In genomic region chr8:71495039-71495438, GRCm38 (mm10) we compare ENCODE assay signal across 9 mouse cellular contexts. TPM values are rescaled to one million over a fixed set of nuclear protein-coding genes. Genes with fewer than 3 reads are reported as not detected.
A peak's percentile ranks its signal among the peaks of the same experiment; 100 is the strongest.
DNase-seq lines count a peak whose midpoint lies in the region; ATAC-seq and TF ChIP-seq lines count a peak whose summit lies in the region.
"Had no signal": no experiment of that assay in that cellular context is flagged by ENCODE, and none has a peak within 500 bp of the region (broad histone marks: within the 10 kb centered on the region; RNA-seq: fewer than 3 reads in every experiment).

No protein-coding gene starts in this region.

- DNase-seq in ZHBTc4 (ENCODE audit: low read depth, low spot score), result peak; percentile 87
- DNase-seq in gastrocnemius, adult 8-10 months (ENCODE audit: low spot score in 2 of 2), result peak; percentile 76 to 81
- peak; percentile 73 to 81 for DNase-seq in left cerebral cortex, adult 2 months (ENCODE audit: extremely low spot score in 1 of 2, low spot score in 2 of 2)
- DNase-seq in right cerebral cortex, adult 2 months (ENCODE audit: low spot score in 2 of 2), result peak; percentile 83 to 86
- DNase-seq in urinary bladder, adult 2 months (ENCODE audit: low spot score), result peak; percentile 79

- intact Hi-C loops in left cerebral cortex, adult 2 months (cut with DNase I), result loop anchor here (1.0 kb wide), 1 partner anchor 26 kb away; no protein-coding TSS in a partner anchor

- peaks cover 8% of the 10 kb centered on the region for H3K4me1 ChIP-seq in hindbrain, embryonic 16.5 days (ENCODE audit: control insufficient read depth, insufficient read depth, low read depth, low read length)

- peak; percentile 76 for TF ChIP-seq CTCF in left cerebral cortex, adult 2 months (IDR thresholded peaks at IDR 0.05)

- H3K36me3 ChIP-seq in hindbrain, embryonic 16.5 days (ENCODE audit: control insufficient read depth, insufficient read depth, low read length), result peaks cover 20% of the 10 kb centered on the region

- peak; percentile 98 for ATAC-seq in common myeloid progenitor, adult 5-6 weeks (replicated peaks; ENCODE audit: low read depth, poor library complexity, severe bottlenecking)
- peak; percentile 76 for ATAC-seq in hindbrain, embryonic 16.5 days
- ATAC-seq in megakaryocyte progenitor cell, adult 5-6 weeks (replicated peaks; ENCODE audit: poor library complexity), result peak; percentile 97

- peak overlapping the region; percentile 20 for H3K4me2 ChIP-seq in hindbrain, embryonic 16.5 days (ENCODE audit: low read length)

- H3K27ac ChIP-seq in hindbrain, embryonic 16.5 days (ENCODE audit: low read depth, low read length), result no peak overlapping the region
- no peak overlapping the region for H3K27ac ChIP-seq in left cerebral cortex, adult 2 months
- H3K27ac ChIP-seq: macrophage had no signal

- no peaks in the 10 kb centered on the region for H3K9me3 ChIP-seq in hindbrain, embryonic 16.5 days (ENCODE audit: control insufficient read depth, low read length)

- no peak overlapping the region for H3K4me3 ChIP-seq in hindbrain, embryonic 16.5 days (ENCODE audit: low read length)
- no peak overlapping the region for H3K4me3 ChIP-seq in left cerebral cortex, adult 2 months

- 13% methylated on average over 16 of the region's 16 CpGs for WGBS in hindbrain, embryonic 16.5 days

- H3K27me3 ChIP-seq in hindbrain, embryonic 16.5 days (replicated peaks; ENCODE audit: control insufficient read depth, insufficient read depth, low read length), result no peaks in the 10 kb centered on the region

- no peak overlapping the region for H3K9ac ChIP-seq in hindbrain, embryonic 16.5 days (ENCODE audit: low read depth, low read length)

RNA-seq across cellular contexts. Expression of gene Gtpbp3, which starts 7.1 kb away (rescaled TPM):
- 22.6 and 22.7 TPM in 2 replicates for total RNA-seq in common myeloid progenitor, adult 5-6 weeks (2017)
- 10 to 100 TPM in 3 of 4 experiments, 1 to 10 TPM in 1; 9.5 to 11.2 (median 10.5) TPM for total RNA-seq in gastrocnemius, adult 8-10 months (2022)
- polyA plus RNA-seq in hindbrain, embryonic 16.5 days (2015; fragmentation: Nextera tagmentation; extraction: Ambion mirVana), result 14.0 and 14.6 TPM in 2 replicates
- 10 to 100 TPM; 33.0 to 37.4 TPM for total RNA-seq in left cerebral cortex, adult 2 months (2021)
- 5.9 TPM in 2 replicates for total RNA-seq in megakaryocyte progenitor cell, adult 5-6 weeks (2015)
- 23.4 and 26.5 TPM in 2 replicates for total RNA-seq in megakaryocyte progenitor cell, adult 5-6 weeks (2017)
- 21.9 and 25.5 TPM in 2 replicates for polyA plus RNA-seq in urinary bladder, adult 2 months (2012; rRNA removed)

RNA-seq across cellular contexts. Expression of gene Ano8, which starts 9.3 kb away (rescaled TPM):
- 5.4 and 6.6 TPM in 2 replicates for total RNA-seq in common myeloid progenitor, adult 5-6 weeks (2017)
- 10 to 100 TPM; 15.4 to 16.5 (median 15.9) TPM for total RNA-seq in gastrocnemius, adult 8-10 months (2022)
- 2.3 and 4.5 TPM in 2 replicates for polyA plus RNA-seq in hindbrain, embryonic 16.5 days (2015; fragmentation: Nextera tagmentation; extraction: Ambion mirVana)
- 10 to 100 TPM; 62.5 to 64.0 TPM for total RNA-seq in left cerebral cortex, adult 2 months (2021)
- total RNA-seq in megakaryocyte progenitor cell, adult 5-6 weeks (2015), result 0.22 and 0.64 TPM in 2 replicates
- total RNA-seq in megakaryocyte progenitor cell, adult 5-6 weeks (2017), result 3.1 and 3.6 TPM in 2 replicates
- 22.1 and 23.9 TPM in 2 replicates for polyA plus RNA-seq in urinary bladder, adult 2 months (2012; rRNA removed)

RNA-seq across cellular contexts. Expression of gene Plvap, which starts 16.5 kb away (rescaled TPM):
- 3.0 and 3.6 TPM in 2 replicates for total RNA-seq in common myeloid progenitor, adult 5-6 weeks (2017)
- 1 to 10 TPM; 6.6 to 9.5 (median 8.2) TPM for total RNA-seq in gastrocnemius, adult 8-10 months (2022)
- 12.0 and 12.5 TPM in 2 replicates for polyA plus RNA-seq in hindbrain, embryonic 16.5 days (2015; fragmentation: Nextera tagmentation; extraction: Ambion mirVana)
- 1 to 10 TPM; 8.5 to 9.1 TPM for total RNA-seq in left cerebral cortex, adult 2 months (2021)
- 0.67 and 0.76 TPM in 2 replicates for total RNA-seq in megakaryocyte progenitor cell, adult 5-6 weeks (2015)
- 0.71 and 2.7 TPM in 2 replicates for total RNA-seq in megakaryocyte progenitor cell, adult 5-6 weeks (2017)
- 59.3 and 67.0 TPM in 2 replicates for polyA plus RNA-seq in urinary bladder, adult 2 months (2012; rRNA removed)
- polyA plus RNA-seq: macrophage had no signal

RNA-seq across cellular contexts. Expression of gene Dda1, which starts 26.0 kb away (rescaled TPM):
- 9.6 and 17.6 TPM in 2 replicates for total RNA-seq in common myeloid progenitor, adult 5-6 weeks (2017)
- total RNA-seq in gastrocnemius, adult 8-10 months (2022), result 10 to 100 TPM; 24.5 to 31.8 (median 26.5) TPM
- 240 and 247 TPM in 2 replicates for polyA plus RNA-seq in hindbrain, embryonic 16.5 days (2015; fragmentation: Nextera tagmentation; extraction: Ambion mirVana)
- 10 to 100 TPM; 75.0 to 87.0 TPM for total RNA-seq in left cerebral cortex, adult 2 months (2021)
- 32.3 and 37.0 TPM in 2 replicates for total RNA-seq in megakaryocyte progenitor cell, adult 5-6 weeks (2015)
- 14.1 and 14.7 TPM in 2 replicates for total RNA-seq in megakaryocyte progenitor cell, adult 5-6 weeks (2017)
- 56.7 and 67.3 TPM in 2 replicates for polyA plus RNA-seq in urinary bladder, adult 2 months (2012; rRNA removed)

RNA-seq across cellular contexts. Expression of gene Mrpl34, which starts 30.3 kb away (rescaled TPM):
- total RNA-seq in common myeloid progenitor, adult 5-6 weeks (2017), result 79.0 and 80.0 TPM in 2 replicates
- total RNA-seq in gastrocnemius, adult 8-10 months (2022), result 10 to 100 TPM; 63.4 to 72.1 (median 68.8) TPM
- 168 and 172 TPM in 2 replicates for polyA plus RNA-seq in hindbrain, embryonic 16.5 days (2015; fragmentation: Nextera tagmentation; extraction: Ambion mirVana)
- 10 to 100 TPM; 49.2 to 57.1 TPM for total RNA-seq in left cerebral cortex, adult 2 months (2021)
- total RNA-seq in megakaryocyte progenitor cell, adult 5-6 weeks (2015), result 60.0 and 66.1 TPM in 2 replicates
- total RNA-seq in megakaryocyte progenitor cell, adult 5-6 weeks (2017), result 50.2 and 53.6 TPM in 2 replicates
- polyA plus RNA-seq in urinary bladder, adult 2 months (2012; rRNA removed), result 38.5 and 45.3 TPM in 2 replicates
